Mouse (Mus musculus): ENCODE results near the gene Olig1. TPM values are rescaled to one million over a fixed set of nuclear protein-coding genes. Genes with fewer than 3 reads are reported as not detected.
"Not testable (repeated sequence)": the region's sequence is repeated elsewhere in the genome, so short reads cannot be mapped to it uniquely, and the experiment has no call there.

Olig1 gene
- polyA plus RNA-seq, 1 experiment from 2014 or later = not detected

GRCm38 (mm10) chr16:91232470-91233240 is 36.9 kb upstream of the Olig1 start:
- Histone ChIP-seq H3K36me3 (ENCODE audit: control insufficient read depth, insufficient read depth, low read length) (no peaks in the 10 kb centered on the region), H3K27me3 (replicated peaks; ENCODE audit: control insufficient read depth, insufficient read depth, low read length) (peaks cover 96% of the 10 kb centered on the region), H3K9me3 (ENCODE audit: control insufficient read depth, low read length) (no peaks in the 10 kb centered on the region), H3K4me3 (ENCODE audit: low read depth, low read length) (no peak overlapping the region), H3K4me2 (no peak overlapping the region), H3K9ac (ENCODE audit: low read depth, low read length) (no peak overlapping the region), H3K4me1 (replicated peaks; ENCODE audit: control insufficient read depth, insufficient read depth, low read length) (no peaks in the 10 kb centered on the region), H3K27ac (ENCODE audit: low read depth, low read length) (no peak overlapping the region)
- DNase-seq (ENCODE audit: low spot score) = no peak
- no peak for ATAC-seq (replicated peaks; ENCODE audit: low FRiP score)
- 11% methylated on average over 25 of the region's 25 CpGs for WGBS

- H3K27me3 ChIP-seq (replicated peaks; ENCODE audit: control insufficient read depth, insufficient read depth, low read length) = peaks cover 91% of the 10 kb centered on the region
- no peak for DNase-seq (ENCODE audit: low spot score)
- H3K4me1 ChIP-seq (replicated peaks; ENCODE audit: control insufficient read depth, insufficient read depth, low read length) = no peaks in the 10 kb centered on the region
- no peak overlapping the region for H3K27ac ChIP-seq (ENCODE audit: low read depth, low read length)
- H3K4me3 ChIP-seq (ENCODE audit: low read depth, low read length) = no peak overlapping the region
- 26% methylated on average over 11 of the region's 11 CpGs for WGBS
- no peak for ATAC-seq (replicated peaks; ENCODE audit: low FRiP score)
- H3K9ac ChIP-seq (ENCODE audit: low read depth, low read length) = no peak overlapping the region
- no peaks in the 10 kb centered on the region for H3K36me3 ChIP-seq (ENCODE audit: control insufficient read depth, insufficient read depth, low read length)
- H3K9me3 ChIP-seq (ENCODE audit: control insufficient read depth, low read length) = no peaks in the 10 kb centered on the region
- no peak overlapping the region for H3K4me2 ChIP-seq
Observed at GRCm38 (mm10) chr16:91233241-91233944, 36.2 kb upstream of the Olig1 start.

- ATAC-seq (replicated peaks; ENCODE audit: low FRiP score) (no peak), DNase-seq (ENCODE audit: low spot score) (no peak)
- Histone ChIP-seq H3K4me3 (ENCODE audit: low read depth, low read length) (no peak overlapping the region), H3K27ac (ENCODE audit: low read depth, low read length) (no peak overlapping the region), H3K9ac (ENCODE audit: low read depth, low read length) (no peak overlapping the region), H3K9me3 (ENCODE audit: control insufficient read depth, low read length) (no peaks in the 10 kb centered on the region), H3K4me2 (no peak overlapping the region), H3K4me1 (replicated peaks; ENCODE audit: control insufficient read depth, insufficient read depth, low read length) (no peaks in the 10 kb centered on the region), H3K36me3 (ENCODE audit: control insufficient read depth, insufficient read depth, low read length) (no peaks in the 10 kb centered on the region), H3K27me3 (replicated peaks; ENCODE audit: control insufficient read depth, insufficient read depth, low read length) (peaks cover 60% of the 10 kb centered on the region)
- WGBS = 30% methylated on average over 4 of the region's 4 CpGs
Observed at GRCm38 (mm10) chr16:91239024-91239423, 30.5 kb upstream of the Olig1 start.

GRCm38 (mm10) chr16:91246292-91246691 is 23.3 kb upstream of the Olig1 start:
- WGBS = 76% methylated on average over 9 of the region's 9 CpGs
- Histone ChIP-seq H3K27ac (ENCODE audit: low read depth, low read length) (no peak overlapping the region), H3K4me2 (no peak overlapping the region), H3K4me1 (replicated peaks; ENCODE audit: control insufficient read depth, insufficient read depth, low read length) (no peaks in the 10 kb centered on the region), H3K4me3 (ENCODE audit: low read depth, low read length) (no peak overlapping the region), H3K27me3 (replicated peaks; ENCODE audit: control insufficient read depth, insufficient read depth, low read length) (peaks cover 14% of the 10 kb centered on the region), H3K9ac (ENCODE audit: low read depth, low read length) (no peak overlapping the region), H3K9me3 (ENCODE audit: control insufficient read depth, low read length) (no peaks in the 10 kb centered on the region), H3K36me3 (ENCODE audit: control insufficient read depth, insufficient read depth, low read length) (no peaks in the 10 kb centered on the region)
- DNase-seq (ENCODE audit: low spot score) = no peak
- ATAC-seq (replicated peaks; ENCODE audit: low FRiP score) = no peak

GRCm38 (mm10) chr16:91255419-91256164 is 14.0 kb upstream of the Olig1 start:
- 11% methylated on average over 21 of the region's 28 CpGs for WGBS
- not testable (repeated sequence) for H3K4me1 ChIP-seq (replicated peaks; ENCODE audit: control insufficient read depth, insufficient read depth, low read length); H3K27ac ChIP-seq (ENCODE audit: low read depth, low read length); H3K9ac ChIP-seq (ENCODE audit: low read depth, low read length); H3K9me3 ChIP-seq (ENCODE audit: control insufficient read depth, low read length); ATAC-seq (replicated peaks; ENCODE audit: low FRiP score); DNase-seq (ENCODE audit: low spot score); H3K36me3 ChIP-seq (ENCODE audit: control insufficient read depth, insufficient read depth, low read length)
- H3K27me3 ChIP-seq (replicated peaks; ENCODE audit: control insufficient read depth, insufficient read depth, low read length) = peaks cover 32% of the 10 kb centered on the region
- 0 out of 2 replicates have a peak overlapping the region, but pooled peaks have one; percentile 14 for H3K4me3 ChIP-seq (ENCODE audit: low read depth, low read length)
- peak overlapping the region; percentile 37 for H3K4me2 ChIP-seq

- Histone ChIP-seq H3K27ac (ENCODE audit: low read depth, low read length) (no peak overlapping the region), H3K9ac (ENCODE audit: low read depth, low read length) (no peak overlapping the region), H3K4me1 (replicated peaks; ENCODE audit: control insufficient read depth, insufficient read depth, low read length) (no peaks in the 10 kb centered on the region), H3K4me3 (ENCODE audit: low read depth, low read length) (no peak overlapping the region), H3K27me3 (replicated peaks; ENCODE audit: control insufficient read depth, insufficient read depth, low read length) (peaks cover 41% of the 10 kb centered on the region), H3K9me3 (ENCODE audit: control insufficient read depth, low read length) (no peaks in the 10 kb centered on the region), H3K36me3 (ENCODE audit: control insufficient read depth, insufficient read depth, low read length) (no peaks in the 10 kb centered on the region), H3K4me2 (no peak overlapping the region)
- WGBS = 43% methylated on average over 3 of the region's 3 CpGs
- ATAC-seq (replicated peaks; ENCODE audit: low FRiP score) (no peak), DNase-seq (ENCODE audit: low spot score) (no peak)
Observed at GRCm38 (mm10) chr16:91258956-91259355, 10.6 kb upstream of the Olig1 start.

GRCm38 (mm10) chr16:91260861-91261260 is 8.7 kb upstream of the Olig1 start:
- WGBS = 76% methylated on average over 3 of the region's 3 CpGs
- Histone ChIP-seq H3K4me3 (ENCODE audit: low read depth, low read length) (no peak overlapping the region), H3K4me1 (replicated peaks; ENCODE audit: control insufficient read depth, insufficient read depth, low read length) (no peaks in the 10 kb centered on the region), H3K9me3 (ENCODE audit: control insufficient read depth, low read length) (no peaks in the 10 kb centered on the region), H3K27ac (ENCODE audit: low read depth, low read length) (no peak overlapping the region), H3K4me2 (no peak overlapping the region), H3K36me3 (ENCODE audit: control insufficient read depth, insufficient read depth, low read length) (no peaks in the 10 kb centered on the region), H3K9ac (ENCODE audit: low read depth, low read length) (no peak overlapping the region), H3K27me3 (replicated peaks; ENCODE audit: control insufficient read depth, insufficient read depth, low read length) (peaks cover 41% of the 10 kb centered on the region)
- no peak for ATAC-seq (replicated peaks; ENCODE audit: low FRiP score)
- no peak for DNase-seq (ENCODE audit: low spot score)

- peaks cover 40% of the 10 kb centered on the region for H3K27me3 ChIP-seq (replicated peaks; ENCODE audit: control insufficient read depth, insufficient read depth, low read length)
- DNase-seq (ENCODE audit: low spot score) (no peak), ATAC-seq (replicated peaks; ENCODE audit: low FRiP score) (no peak)
- no peak overlapping the region for H3K4me3 ChIP-seq (ENCODE audit: low read depth, low read length)
- no peaks in the 10 kb centered on the region for H3K36me3 ChIP-seq (ENCODE audit: control insufficient read depth, insufficient read depth, low read length)
- 48% methylated on average over 12 of the region's 12 CpGs for WGBS
- H3K9me3 ChIP-seq (ENCODE audit: control insufficient read depth, low read length) = no peaks in the 10 kb centered on the region
- no peak overlapping the region for H3K27ac ChIP-seq (ENCODE audit: low read depth, low read length)
- H3K9ac ChIP-seq (ENCODE audit: low read depth, low read length) = no peak overlapping the region
- H3K4me2 ChIP-seq = no peak overlapping the region
- no peaks in the 10 kb centered on the region for H3K4me1 ChIP-seq (replicated peaks; ENCODE audit: control insufficient read depth, insufficient read depth, low read length)
Observed at GRCm38 (mm10) chr16:91262467-91263220, 6.9 kb upstream of the Olig1 start.
